Mouse (Mus musculus) left cerebral cortex, adult 6 months (tissue): ENCODE results near the gene Pla2g7. TPM values are rescaled to one million over a fixed set of nuclear protein-coding genes. Genes with fewer than 3 reads are reported as not detected.

Experiments
- long read RNA-seq, 2 experiments: library from polyadenylated mRNA; unstranded; transcript quantifications; one replicate each; pipeline ENCODE4 v2.0.0; 2019 to 2020
- polyA plus RNA-seq: library from polyadenylated mRNA; unstranded; fragments of <200 nt; fragmentation: Nextera tagmentation; gene quantifications from 2 replicates; pipeline ENCODE4 v1.2.3, GENCODE M21; 2021

Pla2g7 gene
- polyA plus RNA-seq, result 206 and 221 TPM in 2 replicates
- long read RNA-seq, experiment 1, transcript Pla2g7-202 (10 exons, 1,374 nt), result minor isoform, 16 of 992 reads
- long read RNA-seq, experiment 1, transcript Pla2g7-201 (12 exons, 2,097 nt), result major isoform, 928 of 992 reads
- long read RNA-seq, experiment 1, partial matches to known transcripts, result 12 of 992 reads
- long read RNA-seq, experiment 1, other reads (novel, unspliced or antisense), result 36 of 992 reads
- long read RNA-seq, experiment 2, transcript Pla2g7-202 (10 exons, 1,374 nt), result minor isoform, 35 of 406 reads
- long read RNA-seq, experiment 2, transcript Pla2g7-201 (12 exons, 2,097 nt), result major isoform, 325 of 406 reads
- long read RNA-seq, experiment 2, partial matches to known transcripts, result 35 of 406 reads
- long read RNA-seq, experiment 2, other reads (novel, unspliced or antisense), result 11 of 406 reads

DNA sequence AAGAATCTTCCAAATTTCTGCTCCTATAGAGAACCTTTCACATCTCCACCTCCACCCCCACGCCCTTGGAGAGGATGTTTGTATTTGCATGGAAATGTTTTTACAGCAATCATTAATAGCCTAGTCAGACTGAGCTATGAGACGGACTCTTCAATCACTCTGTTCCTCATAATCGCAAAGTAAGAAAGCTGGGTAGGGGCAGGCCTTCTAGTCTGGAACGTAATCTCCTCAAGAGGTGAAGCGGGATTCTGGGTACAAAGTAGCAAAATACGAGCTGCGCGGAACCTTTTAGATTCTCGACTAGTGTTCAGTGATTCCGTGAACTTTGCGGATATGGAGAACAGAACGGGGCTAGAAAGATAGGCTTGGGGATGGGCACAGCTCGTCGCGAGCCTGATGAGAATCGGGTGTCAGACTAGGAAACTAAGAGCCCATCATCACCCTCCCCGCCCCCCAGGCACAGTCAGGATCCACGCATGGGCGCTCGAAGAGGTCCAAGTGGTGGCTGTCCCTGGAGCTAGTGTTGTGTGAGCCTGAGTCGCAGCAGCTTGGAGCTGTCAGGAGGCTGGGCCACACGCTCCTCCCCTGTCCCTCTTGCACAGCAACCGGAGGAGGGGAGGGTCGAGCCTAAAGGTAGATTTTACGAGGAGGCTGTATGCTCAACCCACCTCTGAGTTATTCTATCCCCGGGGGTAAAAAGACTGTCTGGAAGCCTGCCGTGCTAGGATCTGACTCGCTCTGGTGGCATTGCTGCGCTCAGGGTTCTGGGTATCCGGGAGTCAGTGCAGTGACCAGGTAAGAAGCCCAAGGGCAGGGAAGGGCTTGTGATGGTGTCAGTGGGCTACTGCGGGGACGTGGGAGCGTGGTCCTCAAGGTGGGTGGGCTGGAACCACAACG lies at the start of gene Pla2g7:
TSS of gene Pla2g7 (plus strand) at position 107 of the 897 bp plus-strand sequence.

DNA sequence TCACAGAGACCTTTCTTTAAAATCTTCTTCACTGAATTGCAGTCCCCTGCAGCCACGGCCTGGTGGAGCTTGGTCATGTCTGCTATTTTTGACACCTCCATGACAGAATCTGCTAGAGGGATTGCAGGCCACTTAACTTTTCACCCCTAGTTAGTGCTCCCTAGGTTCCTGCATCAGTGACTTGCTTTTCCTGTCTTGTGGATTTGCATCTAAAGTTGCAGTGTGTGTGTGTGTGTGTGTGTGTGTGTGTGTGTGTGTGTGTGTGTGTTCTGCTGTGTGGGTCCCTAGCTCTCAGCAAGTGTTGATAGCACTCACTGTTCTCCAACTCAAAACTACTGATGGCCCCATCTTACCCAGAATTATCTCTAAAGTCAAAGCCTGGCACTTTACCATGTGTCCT lies 24.4 kb upstream of the Pla2g7 start, which contains the start of gene Ankrd66:
TSS of gene Ankrd66 (minus strand) at position 101 of the 400 bp plus-strand sequence.

GRCm38 (mm10) chr17:43629496-43630426 lies 61.9 kb downstream of the Pla2g7 start, which contains the start of gene Tdrd6:
Gene Tdrd6, minus strand, starts transcription at chr17:43630299.

Other genes starting within 250 kb of the Pla2g7 start
- 3.6 and 4.4 TPM in 2 replicates for gene Adgrf5, start 207.6 kb upstream of the Pla2g7 start, polyA plus RNA-seq
- gene Mep1a, start 65.3 kb upstream of the Pla2g7 start, polyA plus RNA-seq, result not detected in 2 replicates
- gene Ankrd66, start 24.5 kb upstream of the Pla2g7 start, polyA plus RNA-seq, result 0.21 and 0.76 TPM in 2 replicates
- gene Tdrd6, start 62.2 kb downstream of the Pla2g7 start, polyA plus RNA-seq, result 0.16 and 0.18 TPM in 2 replicates
- 19.0 and 23.4 TPM in 2 replicates for gene Slc25a27, start 99.1 kb downstream of the Pla2g7 start, polyA plus RNA-seq
- gene Cyp39a1, start 99.3 kb downstream of the Pla2g7 start, polyA plus RNA-seq, result 1.8 and 2.8 TPM in 2 replicates
- gene Rcan2, start 233.3 kb downstream of the Pla2g7 start, polyA plus RNA-seq, result 120 and 211 TPM in 2 replicates